Mouse (Mus musculus) spleen, postnatal 14 days (tissue): ENCODE data around the gene Htra2.

Experiments
- DNase-seq, 2 experiments: peaks; one replicate each; pipeline ENCODE4 v3.0.0; 2021 to 2022; ENCODE audit warnings: low spot score in 2 of 2

Htra2 gene

GRCm38 (mm10) chr6:83054871-83055431 is at the start of gene Htra2:
Gene Htra2 (minus strand): TSS chr6:83055273.
- DNase-seq: peak; percentile 41

- no peak for DNase-seq
Observed at GRCm38 (mm10) chr6:83104158-83104557, 49.1 kb upstream of the Htra2 start.

GRCm38 (mm10) chr6:83103130-83103650 is 48.1 kb upstream of the Htra2 start:
- DNase-seq: no peak

- peak; percentile 52 to 67 for DNase-seq
Observed at GRCm38 (mm10) chr6:83101688-83102556, 46.8 kb upstream of the Htra2 start.

GRCm38 (mm10) chr6:83101316-83101687 is 46.2 kb upstream of the Htra2 start, which contains the start of the genes Ccdc142 and Gm42688:
Gene Ccdc142 (plus strand): TSS chr6:83101601.
Gene Gm42688 (plus strand): TSS chr6:83101617.
- peak; percentile 81 to 84 for DNase-seq

- no peak for DNase-seq
Observed at GRCm38 (mm10) chr6:83098411-83098810, 43.3 kb upstream of the Htra2 start.

- no peak for DNase-seq
Observed at GRCm38 (mm10) chr6:83095968-83096367, 40.9 kb upstream of the Htra2 start.

GRCm38 (mm10) chr6:83092416-83093127 is 37.5 kb upstream of the Htra2 start:
- no peak for DNase-seq

- no peak for DNase-seq
Observed at GRCm38 (mm10) chr6:83087926-83088260, 32.8 kb upstream of the Htra2 start.

- DNase-seq: no peak
Observed at GRCm38 (mm10) chr6:83087205-83087925, 32.3 kb upstream of the Htra2 start.

- no peak for DNase-seq
Observed at GRCm38 (mm10) chr6:83086121-83087035, 31.3 kb upstream of the Htra2 start, which contains the start of gene Lbx2. Gene Lbx2 (plus strand): TSS chr6:83086367.

- no peak for DNase-seq
Observed at GRCm38 (mm10) chr6:83084477-83084876, 29.4 kb upstream of the Htra2 start.

GRCm38 (mm10) chr6:83083497-83083896 is 28.4 kb upstream of the Htra2 start:
- no peak for DNase-seq

- no peak for DNase-seq
Observed at GRCm38 (mm10) chr6:83080210-83080609, 25.1 kb upstream of the Htra2 start.

- peak; percentile 99 to 100 for DNase-seq
Observed at GRCm38 (mm10) chr6:83078324-83078858, 23.3 kb upstream of the Htra2 start.

GRCm38 (mm10) chr6:83077630-83078323 is 22.7 kb upstream of the Htra2 start, which contains the start of gene Pcgf1:
Gene Pcgf1 (plus strand): TSS chr6:83077869.
- no peak for DNase-seq

- no peak for DNase-seq
Observed at GRCm38 (mm10) chr6:83074979-83075378, 19.9 kb upstream of the Htra2 start.

GRCm38 (mm10) chr6:83071220-83071619 is 16.1 kb upstream of the Htra2 start:
- DNase-seq: no peak
